Mouse (Mus musculus) limb, embryonic 12.5 days (tissue): ENCODE data around the gene Olfr683. TPM values are rescaled to one million over a fixed set of nuclear protein-coding genes. Genes with fewer than 3 reads are reported as not detected.
"Not testable (repeated sequence)": the region's sequence is repeated elsewhere in the genome, so short reads cannot be mapped to it uniquely, and the experiment has no call there.

Experiments
- ATAC-seq: fragments of 200-750 bp; cut with Nextera tagmentation; 2 replicates; pipeline ENCODE4 v1.8.0; 2017; ENCODE audit warnings: low read depth, moderate TSS enrichment; ENCODE audit not compliant: insufficient number of reproducible peaks, insufficient read depth, low FRiP score, low TSS enrichment
- H3K27ac ChIP-seq: fragments of 300-500 bp; sonication (generic); 2 replicates; pipeline ENCODE4 v1.5.1; 2016; ENCODE audit warnings: mild to moderate bottlenecking, moderate library complexity
- H3K27me3 ChIP-seq: fragments of 300-500 bp; sonication (generic); 2 replicates; pipeline ENCODE4 v1.6.1; 2016; ENCODE audit warnings: mild to moderate bottlenecking, moderate library complexity
- H3K36me3 ChIP-seq: fragments of 300-500 bp; sonication (generic); 2 replicates; pipeline ENCODE4 v1.6.1; 2016; ENCODE audit warnings: mild to moderate bottlenecking, moderate library complexity
- H3K4me1 ChIP-seq: fragments of 300-500 bp; sonication (generic); replicated peaks from 2 replicates; pipeline ENCODE4 v1.6.1; 2016
- H3K4me2 ChIP-seq: fragments of 300-500 bp; sonication (generic); 2 replicates; pipeline ENCODE4 v1.6.1; 2016; ENCODE audit warnings: mild to moderate bottlenecking, moderate library complexity
- H3K4me3 ChIP-seq: fragments of 300-500 bp; sonication (generic); replicated peaks from 2 replicates; pipeline ENCODE4 v1.5.1; 2016; ENCODE audit warnings: mild to moderate bottlenecking
- H3K9ac ChIP-seq: fragments of 300-500 bp; sonication (generic); replicated peaks from 2 replicates; pipeline ENCODE4 v1.6.1; 2016; ENCODE audit warnings: mild to moderate bottlenecking, moderate library complexity
- H3K9me3 ChIP-seq: fragments of 300-500 bp; sonication (generic); 2 replicates; pipeline ENCODE4 v1.6.1; 2016; ENCODE audit warnings: mild to moderate bottlenecking, moderate library complexity
- WGBS: fragments of 180-500 bp; shearing (Covaris S2); methylation state at CpG from one replicate; pipeline ENCODE4 v1.1.7; 2016; 5-methylcytosine and 5-hydroxymethylcytosine counted together
- polyA plus RNA-seq: library from polyadenylated mRNA; unstranded; fragments of >200 nt; fragmentation: Nextera tagmentation; extraction: Ambion mirVana; gene quantifications from 2 replicates; pipeline ENCODE4 v1.2.1, GENCODE M21; 2016

The Olfr683 gene
- not detected in 2 replicates for polyA plus RNA-seq

GRCm38 (mm10) chr7:105146912-105147311 lies at the start of gene Olfr683:
Olfr683 (minus strand) TSS chr7:105147012.
- no peak for ATAC-seq
- Histone ChIP-seq H3K4me1 (no peaks in the 10 kb centered on the region), H3K4me3 (no peak within 1 kb of the TSS), H3K27ac (no peak within 1 kb of the TSS), H3K36me3 (no peaks in the 10 kb centered on the region), H3K4me2 (no peak within 1 kb of the TSS), H3K9ac (no peak within 1 kb of the TSS), H3K9me3 (no peaks in the 10 kb centered on the region), H3K27me3 (no peaks in the 10 kb centered on the region)
- WGBS = 81% methylated on average over 1 of the region's 1 CpGs

- H3K4me3 ChIP-seq = no peak within 1 kb of the TSS
- H3K4me1 ChIP-seq = no peaks in the 10 kb centered on the region
- H3K4me2 ChIP-seq = no peak within 1 kb of the TSS
- no peak for ATAC-seq
- H3K9ac ChIP-seq = no peak within 1 kb of the TSS
- 79% methylated on average over 1 of the region's 1 CpGs for WGBS
- H3K27ac ChIP-seq = no peak within 1 kb of the TSS
- H3K27me3 ChIP-seq = no peaks in the 10 kb centered on the region
- no peaks in the 10 kb centered on the region for H3K9me3 ChIP-seq
- no peaks in the 10 kb centered on the region for H3K36me3 ChIP-seq
Measured at GRCm38 (mm10) chr7:105185912-105186311, 39.1 kb upstream of the Olfr683 start, which contains the start of gene Olfr685. Olfr685 (minus strand) TSS chr7:105186012.

GRCm38 (mm10) chr7:105170773-105171172 lies 24.0 kb upstream of the Olfr683 start:
- no peak overlapping the region for H3K27ac ChIP-seq
- no peak overlapping the region for H3K9ac ChIP-seq
- H3K4me3 ChIP-seq = no peak overlapping the region
- no peak for ATAC-seq
- H3K9me3 ChIP-seq = no peaks in the 10 kb centered on the region
- no peaks in the 10 kb centered on the region for H3K27me3 ChIP-seq
- no peaks in the 10 kb centered on the region for H3K36me3 ChIP-seq
- H3K4me1 ChIP-seq = no peaks in the 10 kb centered on the region
- 49% methylated on average over 4 of the region's 4 CpGs for WGBS
- H3K4me2 ChIP-seq = no peak overlapping the region

- no peak for ATAC-seq
- WGBS = 63% methylated on average over 1 of the region's 1 CpGs
- Histone ChIP-seq H3K4me2 (no peak within 1 kb of the TSS), H3K9ac (no peak within 1 kb of the TSS), H3K4me1 (no peaks in the 10 kb centered on the region), H3K4me3 (no peak within 1 kb of the TSS), H3K27ac (no peak within 1 kb of the TSS), H3K9me3 (no peaks in the 10 kb centered on the region), H3K27me3 (no peaks in the 10 kb centered on the region), H3K36me3 (no peaks in the 10 kb centered on the region)
Measured at GRCm38 (mm10) chr7:105163553-105163952, 16.7 kb upstream of the Olfr683 start, which contains the start of gene Olfr684. Olfr684 (minus strand) TSS chr7:105163653.

- Histone ChIP-seq H3K4me3 (no peak overlapping the region), H3K27me3 (no peaks in the 10 kb centered on the region), H3K9me3 (no peaks in the 10 kb centered on the region), H3K9ac (no peak overlapping the region), H3K4me1 (no peaks in the 10 kb centered on the region), H3K27ac (no peak overlapping the region), H3K36me3 (no peaks in the 10 kb centered on the region), H3K4me2 (no peak overlapping the region)
- ATAC-seq = no peak
- 80% methylated on average over 2 of the region's 2 CpGs for WGBS
Measured at GRCm38 (mm10) chr7:105141275-105141674, 5.5 kb downstream of the Olfr683 start.

- no peak for ATAC-seq
- H3K27me3 ChIP-seq = no peaks in the 10 kb centered on the region
- no peak within 1 kb of the TSS for H3K27ac ChIP-seq
- H3K9ac ChIP-seq = no peak within 1 kb of the TSS
- no peaks in the 10 kb centered on the region for H3K36me3 ChIP-seq
- H3K4me1 ChIP-seq = no peaks in the 10 kb centered on the region
- H3K9me3 ChIP-seq = no peaks in the 10 kb centered on the region
- H3K4me3 ChIP-seq = no peak within 1 kb of the TSS
- H3K4me2 ChIP-seq = no peak within 1 kb of the TSS
Measured at GRCm38 (mm10) chr7:105116536-105116935, 30.3 kb downstream of the Olfr683 start, which contains the start of gene Olfr681. Olfr681 (plus strand) TSS chr7:105116836.

GRCm38 (mm10) chr7:105092717-105093116 lies 54.1 kb downstream of the Olfr683 start, which contains the start of gene Olfr680-ps1:
Olfr680-ps1 (minus strand) TSS chr7:105092817.
- H3K27ac ChIP-seq, ATAC-seq, H3K4me1 ChIP-seq, H3K27me3 ChIP-seq, H3K9ac ChIP-seq, H3K36me3 ChIP-seq, H3K9me3 ChIP-seq, H3K4me2 ChIP-seq, H3K4me3 ChIP-seq: not testable (repeated sequence)

Other genes with a start within 250 kb of the Olfr683 start
- gene Olfr667, start 225.5 kb downstream of the Olfr683 start, polyA plus RNA-seq = not detected in 2 replicates
- gene Olfr668, start 219.0 kb downstream of the Olfr683 start, polyA plus RNA-seq = not detected in 2 replicates
- gene Olfr669, start 212.8 kb downstream of the Olfr683 start, polyA plus RNA-seq = not detected in 2 replicates
- not detected in 2 replicates for gene Olfr670, start 184.4 kb downstream of the Olfr683 start, polyA plus RNA-seq
- gene Olfr671, start 167.9 kb downstream of the Olfr683 start, polyA plus RNA-seq = not detected in 2 replicates
- gene Olfr672, start 145.0 kb downstream of the Olfr683 start, polyA plus RNA-seq = not detected in 2 replicates
- gene Olfr675, start 118.6 kb downstream of the Olfr683 start, polyA plus RNA-seq = not detected in 2 replicates
- gene Olfr676, start 114.3 kb downstream of the Olfr683 start, polyA plus RNA-seq = not detected in 2 replicates
- not detected in 2 replicates for gene Olfr677, start 95.6 kb downstream of the Olfr683 start, polyA plus RNA-seq
- gene Olfr678, start 82.5 kb downstream of the Olfr683 start, polyA plus RNA-seq = not detected in 2 replicates
- not detected in 2 replicates for gene Olfr679, start 65.8 kb downstream of the Olfr683 start, polyA plus RNA-seq
- not detected in 2 replicates for gene Olfr680-ps1, start 54.2 kb downstream of the Olfr683 start, polyA plus RNA-seq
- gene Olfr681, start 30.2 kb downstream of the Olfr683 start, polyA plus RNA-seq = not detected in 2 replicates
- not detected in 2 replicates for gene Olfr684, start 16.6 kb upstream of the Olfr683 start, polyA plus RNA-seq
- gene Olfr685, start 39.0 kb upstream of the Olfr683 start, polyA plus RNA-seq = not detected in 2 replicates
- not detected in 2 replicates for gene Olfr686, start 60.5 kb upstream of the Olfr683 start, polyA plus RNA-seq
- not detected in 2 replicates for gene Olfr688, start 141.1 kb upstream of the Olfr683 start, polyA plus RNA-seq
- gene Olfr689, start 164.2 kb upstream of the Olfr683 start, polyA plus RNA-seq = not detected in 2 replicates
- not detected in 2 replicates for gene Olfr690, start 187.1 kb upstream of the Olfr683 start, polyA plus RNA-seq
- not detected in 2 replicates for gene Olfr691, start 195.3 kb upstream of the Olfr683 start, polyA plus RNA-seq
- not detected in 2 replicates for gene Olfr692, start 221.2 kb upstream of the Olfr683 start, polyA plus RNA-seq
- not detected in 2 replicates for gene Gm5901, start 228.0 kb upstream of the Olfr683 start, polyA plus RNA-seq